Mouse (Mus musculus) thymus, postnatal 4 days (tissue): ENCODE measurements around the gene Sec11a.
A peak's percentile ranks its signal among the peaks of the same experiment; 100 is the strongest.
"Not testable (repeated sequence)": the region's sequence is repeated elsewhere in the genome, so short reads cannot be mapped to it uniquely, and the experiment has no call there.

Source experiments
- DNase-seq: peaks from one replicate; pipeline ENCODE4 v3.0.0; 2021

The Sec11a gene

GRCm38 (mm10) chr7:80954251-80954650 is 6.7 kb upstream of the Sec11a start:
- no peak for DNase-seq

GRCm38 (mm10) chr7:80952140-80952539 is 4.6 kb upstream of the Sec11a start:
- DNase-seq, result no peak

GRCm38 (mm10) chr7:80951461-80951860 is 3.9 kb upstream of the Sec11a start:
- DNase-seq, result no peak

- no peak for DNase-seq
These were observed 7.8 kb downstream of the Sec11a start for GRCm38 (mm10) chr7:80939808-80940207.

GRCm38 (mm10) chr7:80937304-80937666 is 10.3 kb downstream of the Sec11a start:
- DNase-seq, result not testable (repeated sequence)

- DNase-seq, result not testable (repeated sequence)
These were observed 10.8 kb downstream of the Sec11a start for GRCm38 (mm10) chr7:80936617-80937303.

- no peak for DNase-seq
These were observed 11.7 kb downstream of the Sec11a start for GRCm38 (mm10) chr7:80935834-80936233.

GRCm38 (mm10) chr7:80932777-80933176 is 14.8 kb downstream of the Sec11a start:
- no peak for DNase-seq

GRCm38 (mm10) chr7:80931618-80932207 is 15.9 kb downstream of the Sec11a start:
- no peak for DNase-seq

GRCm38 (mm10) chr7:80923165-80923564 is 24.4 kb downstream of the Sec11a start:
- DNase-seq, result no peak

- DNase-seq, result no peak
These were observed 28.0 kb downstream of the Sec11a start for GRCm38 (mm10) chr7:80919647-80920008.

- DNase-seq, result peak; percentile 76
These were observed 28.5 kb downstream of the Sec11a start for GRCm38 (mm10) chr7:80918982-80919646.

GRCm38 (mm10) chr7:80917916-80918465 is 29.6 kb downstream of the Sec11a start:
- no peak for DNase-seq

- no peak for DNase-seq
These were observed 35.1 kb downstream of the Sec11a start for GRCm38 (mm10) chr7:80912496-80912895.

GRCm38 (mm10) chr7:80911053-80911452 is 36.5 kb downstream of the Sec11a start:
- no peak for DNase-seq

GRCm38 (mm10) chr7:80904921-80905515 is 42.6 kb downstream of the Sec11a start, which contains the start of gene Nmb:
Gene Nmb (minus strand): TSS chr7:80905076.
- peak; percentile 80 for DNase-seq

- DNase-seq, result no peak
These were observed 43.8 kb downstream of the Sec11a start for GRCm38 (mm10) chr7:80903625-80904422.

- peak; percentile 43 for DNase-seq
These were observed 45.9 kb downstream of the Sec11a start for GRCm38 (mm10) chr7:80901541-80902274.

GRCm38 (mm10) chr7:80900944-80901501 is 46.6 kb downstream of the Sec11a start, which contains the start of gene Wdr73:
Gene Wdr73 (minus strand): TSS chr7:80901269.
- peak; percentile 95 for DNase-seq

- DNase-seq, result no peak
These were observed 49.9 kb downstream of the Sec11a start for GRCm38 (mm10) chr7:80897721-80898120.

GRCm38 (mm10) chr7:80897134-80897533 is 50.4 kb downstream of the Sec11a start:
- no peak for DNase-seq
